Mouse (Mus musculus): ENCODE results near the gene St8sia1. TPM values are rescaled to one million over a fixed set of nuclear protein-coding genes. Genes with fewer than 3 reads are reported as not detected.

St8sia1 gene
- polyA plus RNA-seq, 1 experiment from 2014 or later, result 3.7 TPM

GRCm38 (mm10) chr6:142877221-142877620 is 87.0 kb downstream of the St8sia1 start:
- no peak overlapping the region for H3K9ac ChIP-seq
- no peaks in the 10 kb centered on the region for H3K27me3 ChIP-seq (replicated peaks)
- ATAC-seq (ENCODE audit: insufficient number of reproducible peaks, low FRiP score), result no peak
- 81% methylated on average over 6 of the region's 6 CpGs for WGBS
- H3K4me3 ChIP-seq, result no peak overlapping the region
- no peaks in the 10 kb centered on the region for H3K36me3 ChIP-seq
- H3K27ac ChIP-seq (ENCODE audit: poor library complexity, severe bottlenecking), result no peak overlapping the region
- no peak overlapping the region for H3K4me2 ChIP-seq
- peaks cover 34% of the 10 kb centered on the region for H3K4me1 ChIP-seq (replicated peaks)
- no peaks in the 10 kb centered on the region for H3K9me3 ChIP-seq (replicated peaks)

- Histone ChIP-seq H3K9ac (no peak overlapping the region), H3K9me3 (replicated peaks) (no peaks in the 10 kb centered on the region), H3K27ac (ENCODE audit: poor library complexity, severe bottlenecking) (no peak overlapping the region), H3K4me1 (replicated peaks) (peaks cover 34% of the 10 kb centered on the region), H3K27me3 (replicated peaks) (no peaks in the 10 kb centered on the region), H3K4me2 (no peak overlapping the region), H3K4me3 (no peak overlapping the region), H3K36me3 (no peaks in the 10 kb centered on the region)
- 52% methylated on average over 8 of the region's 8 CpGs for WGBS
- ATAC-seq (ENCODE audit: insufficient number of reproducible peaks, low FRiP score), result no peak
Observed at GRCm38 (mm10) chr6:142876279-142876899, 87.9 kb downstream of the St8sia1 start.

- no peak overlapping the region for H3K4me2 ChIP-seq
- 79% methylated on average over 11 of the region's 11 CpGs for WGBS
- no peak overlapping the region for H3K27ac ChIP-seq (ENCODE audit: poor library complexity, severe bottlenecking)
- no peak overlapping the region for H3K4me3 ChIP-seq
- peaks cover 23% of the 10 kb centered on the region for H3K4me1 ChIP-seq (replicated peaks)
- no peaks in the 10 kb centered on the region for H3K27me3 ChIP-seq (replicated peaks)
- H3K9me3 ChIP-seq (replicated peaks), result no peaks in the 10 kb centered on the region
- H3K9ac ChIP-seq, result no peak overlapping the region
- ATAC-seq (ENCODE audit: insufficient number of reproducible peaks, low FRiP score), result no peak
- no peaks in the 10 kb centered on the region for H3K36me3 ChIP-seq
Observed at GRCm38 (mm10) chr6:142873795-142874563, 90.3 kb downstream of the St8sia1 start.

DNA sequence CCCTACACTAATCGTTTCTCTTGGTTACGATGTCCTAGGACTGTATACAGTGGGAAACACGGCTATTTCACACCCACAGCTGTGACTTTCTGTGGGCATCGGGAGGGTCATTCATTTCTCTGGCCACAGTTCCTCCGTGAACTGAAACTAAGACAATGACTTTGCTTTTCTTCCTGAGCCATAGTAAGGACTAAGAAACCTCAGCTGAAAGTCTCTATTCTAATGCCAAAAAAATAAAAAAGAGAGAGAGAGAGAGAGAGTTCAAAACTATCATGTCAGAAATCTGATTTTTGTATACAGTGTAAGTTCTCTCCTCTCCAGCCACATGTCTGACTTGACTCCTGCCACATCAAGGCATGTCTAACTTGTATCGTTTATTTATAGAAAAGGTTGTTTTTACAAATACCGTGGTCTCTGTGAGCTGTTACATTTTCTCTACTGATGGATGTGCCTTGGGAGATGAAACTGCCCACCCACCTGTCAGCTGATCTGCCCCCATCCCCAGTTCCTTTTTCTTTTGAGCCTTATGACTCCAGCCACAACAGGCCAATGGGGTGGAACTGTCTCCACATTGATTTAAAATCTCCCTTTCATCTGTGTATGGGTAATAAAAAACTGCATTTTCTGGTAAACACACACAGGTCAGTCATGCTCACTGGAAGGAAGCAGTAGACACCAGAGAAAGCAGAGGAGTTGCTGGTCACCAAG is 94.4 kb downstream of the St8sia1 start:
- ATAC-seq (ENCODE audit: insufficient number of reproducible peaks, low FRiP score), result no peak
- no peak overlapping the region for H3K27ac ChIP-seq (ENCODE audit: poor library complexity, severe bottlenecking)
- H3K9me3 ChIP-seq (replicated peaks), result no peaks in the 10 kb centered on the region
- no peak overlapping the region for H3K9ac ChIP-seq
- H3K4me3 ChIP-seq, result no peak overlapping the region
- H3K36me3 ChIP-seq, result no peaks in the 10 kb centered on the region
- 76% methylated on average over 7 of the region's 7 CpGs for WGBS
- H3K4me1 ChIP-seq (replicated peaks), result peaks cover 11% of the 10 kb centered on the region; the same call in 1 of the 2 replicates
- H3K27me3 ChIP-seq (replicated peaks), result no peaks in the 10 kb centered on the region
- H3K4me2 ChIP-seq, result no peak overlapping the region

- ATAC-seq (ENCODE audit: insufficient number of reproducible peaks, low FRiP score), result no peak
- no peaks in the 10 kb centered on the region for H3K27me3 ChIP-seq (replicated peaks)
- 33% methylated on average over 9 of the region's 9 CpGs for WGBS
- H3K9ac ChIP-seq, result no peak overlapping the region
- H3K4me1 ChIP-seq (replicated peaks), result peaks cover 11% of the 10 kb centered on the region; the same call in 1 of the 2 replicates
- H3K27ac ChIP-seq (ENCODE audit: poor library complexity, severe bottlenecking), result no peak overlapping the region
- no peaks in the 10 kb centered on the region for H3K36me3 ChIP-seq
- no peak overlapping the region for H3K4me2 ChIP-seq
- 0 out of 2 replicates have a peak, but pooled peaks cover 2% of the 10 kb centered on the region for H3K9me3 ChIP-seq (replicated peaks)
- H3K4me3 ChIP-seq, result no peak overlapping the region
Observed at GRCm38 (mm10) chr6:142867471-142868055, 96.7 kb downstream of the St8sia1 start.

GRCm38 (mm10) chr6:142867023-142867422 is 97.2 kb downstream of the St8sia1 start:
- H3K27ac ChIP-seq (ENCODE audit: poor library complexity, severe bottlenecking), result no peak overlapping the region
- no peak overlapping the region for H3K4me3 ChIP-seq
- no peaks in the 10 kb centered on the region for H3K27me3 ChIP-seq (replicated peaks)
- H3K9me3 ChIP-seq (replicated peaks), result 0 out of 2 replicates have a peak, but pooled peaks cover 2% of the 10 kb centered on the region
- no peak overlapping the region for H3K4me2 ChIP-seq
- no peaks in the 10 kb centered on the region for H3K36me3 ChIP-seq
- no peak overlapping the region for H3K9ac ChIP-seq
- peaks cover 11% of the 10 kb centered on the region; the same call in 1 of the 2 replicates for H3K4me1 ChIP-seq (replicated peaks)
- no peak for ATAC-seq (ENCODE audit: insufficient number of reproducible peaks, low FRiP score)
- 93% methylated on average over 2 of the region's 2 CpGs for WGBS

- no peak for ATAC-seq (ENCODE audit: insufficient number of reproducible peaks, low FRiP score)
- Histone ChIP-seq H3K36me3 (no peaks in the 10 kb centered on the region), H3K9ac (no peak overlapping the region), H3K4me1 (replicated peaks) (peaks cover 11% of the 10 kb centered on the region; the same call in 1 of the 2 replicates), H3K27ac (ENCODE audit: poor library complexity, severe bottlenecking) (no peak overlapping the region), H3K9me3 (replicated peaks) (0 out of 2 replicates have a peak, but pooled peaks cover 2% of the 10 kb centered on the region), H3K4me3 (no peak overlapping the region), H3K27me3 (replicated peaks) (no peaks in the 10 kb centered on the region), H3K4me2 (no peak overlapping the region)
- 86% methylated on average over 6 of the region's 6 CpGs for WGBS
Observed at GRCm38 (mm10) chr6:142865199-142865598, 99.1 kb downstream of the St8sia1 start.

DNA sequence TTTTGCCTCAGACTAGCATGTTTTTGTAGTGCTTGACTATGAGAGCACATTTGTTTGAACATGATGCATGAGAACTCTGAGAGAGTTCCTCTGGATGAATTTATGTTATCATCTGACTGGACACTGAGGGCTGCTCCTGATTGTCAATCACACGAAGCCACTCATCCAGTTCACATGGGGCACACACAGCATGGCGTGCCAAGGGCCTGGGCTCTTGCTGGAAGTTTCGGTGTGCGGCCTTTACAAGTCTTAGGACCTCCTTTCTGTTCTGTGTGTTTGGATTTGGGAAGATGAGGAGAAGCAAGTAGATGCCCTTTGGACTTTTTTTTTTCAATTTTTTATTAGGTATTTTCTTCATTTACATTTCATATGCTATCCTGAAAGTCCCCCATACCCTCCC is 100.4 kb downstream of the St8sia1 start:
- Histone ChIP-seq H3K9ac (no peak overlapping the region), H3K4me3 (no peak overlapping the region), H3K4me2 (no peak overlapping the region), H3K27ac (ENCODE audit: poor library complexity, severe bottlenecking) (no peak overlapping the region), H3K9me3 (replicated peaks) (0 out of 2 replicates have a peak, but pooled peaks cover 2% of the 10 kb centered on the region), H3K4me1 (replicated peaks) (peaks cover 11% of the 10 kb centered on the region; the same call in 1 of the 2 replicates), H3K36me3 (no peaks in the 10 kb centered on the region), H3K27me3 (replicated peaks) (no peaks in the 10 kb centered on the region)
- WGBS, result 86% methylated on average over 4 of the region's 4 CpGs
- no peak for ATAC-seq (ENCODE audit: insufficient number of reproducible peaks, low FRiP score)

GRCm38 (mm10) chr6:142862265-142862664 is 102.0 kb downstream of the St8sia1 start:
- H3K27ac ChIP-seq (ENCODE audit: poor library complexity, severe bottlenecking), result no peak overlapping the region
- no peak overlapping the region for H3K4me3 ChIP-seq
- no peaks in the 10 kb centered on the region for H3K36me3 ChIP-seq
- H3K27me3 ChIP-seq (replicated peaks), result no peaks in the 10 kb centered on the region
- no peak overlapping the region for H3K4me2 ChIP-seq
- no peak overlapping the region for H3K9ac ChIP-seq
- peaks cover 3% of the 10 kb centered on the region; the same call in 1 of the 2 replicates for H3K4me1 ChIP-seq (replicated peaks)
- WGBS, result 87% methylated on average over 3 of the region's 3 CpGs
- H3K9me3 ChIP-seq (replicated peaks), result 0 out of 2 replicates have a peak, but pooled peaks cover 2% of the 10 kb centered on the region
- ATAC-seq (ENCODE audit: insufficient number of reproducible peaks, low FRiP score), result no peak

DNA sequence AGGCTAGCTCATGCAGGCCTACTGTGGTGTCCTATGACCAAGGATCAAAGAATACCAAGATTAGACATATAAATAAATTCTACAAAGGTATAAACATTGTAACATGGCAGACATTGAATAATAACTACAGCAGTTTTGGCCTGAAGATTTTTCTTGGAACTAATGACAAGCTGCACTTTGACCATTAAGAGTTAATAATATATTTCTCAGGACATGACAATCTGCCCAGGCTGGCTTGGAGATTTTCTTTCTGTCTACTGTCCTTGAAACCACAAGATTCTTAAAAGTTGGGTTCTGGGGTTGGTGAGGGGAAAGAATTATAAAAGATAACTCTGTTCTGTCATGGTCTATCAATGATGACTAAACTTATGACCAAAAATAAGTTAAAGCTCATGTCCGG is 103.9 kb downstream of the St8sia1 start:
- 91% methylated on average over 1 of the region's 1 CpGs for whole genome bisulfite sequencing
- Histone ChIP-seq H3K4me3 (no peak overlapping the region), H3K9me3 (replicated peaks) (0 out of 2 replicates have a peak, but pooled peaks cover 2% of the 10 kb centered on the region), H3K4me2 (no peak overlapping the region), H3K27ac (ENCODE audit: poor library complexity, severe bottlenecking) (no peak overlapping the region), H3K36me3 (no peaks in the 10 kb centered on the region), H3K27me3 (replicated peaks) (no peaks in the 10 kb centered on the region), H3K4me1 (replicated peaks) (no peaks in the 10 kb centered on the region; the same call in none of the 2 replicates), H3K9ac (no peak overlapping the region)
- no peak for ATAC-seq (ENCODE audit: insufficient number of reproducible peaks, low FRiP score)

Measured in heart, embryonic 12.5 days (tissue).